Mouse (Mus musculus) hindbrain, embryonic 14.5 days (tissue): ENCODE results near the gene Med12l. TPM values are rescaled to one million over a fixed set of nuclear protein-coding genes. Genes with fewer than 3 reads are reported as not detected.

ENCODE experiments used
- ATAC-seq: fragments of 200-750 bp; cut with Nextera tagmentation; 2 replicates; pipeline ENCODE4 v1.8.0; 2017; ENCODE audit warnings: moderate number of reproducible peaks, mild to moderate bottlenecking, moderate TSS enrichment, moderate library complexity; ENCODE audit not compliant: low FRiP score
- DNase-seq: peaks from one replicate; pipeline ENCODE4 v3.0.0-alpha.2; 2015; ENCODE audit warnings: low spot score
- H3K27ac ChIP-seq: fragments of 300-500 bp; sonication (generic); 2 replicates; pipeline ENCODE4 v1.5.1; 2014; ENCODE audit warnings: mild to moderate bottlenecking, moderate library complexity
- H3K27me3 ChIP-seq: fragments of 300-500 bp; sonication (generic); 2 replicates; pipeline ENCODE4 v1.6.1; 2014; ENCODE audit warnings: mild to moderate bottlenecking, low read length, mixed read lengths; ENCODE audit not compliant: control insufficient read depth, insufficient read depth
- H3K36me3 ChIP-seq: fragments of 300-500 bp; sonication (generic); replicated peaks from 2 replicates; pipeline ENCODE4 v1.6.1; 2014; ENCODE audit not compliant: control insufficient read depth, insufficient read depth
- H3K4me1 ChIP-seq: fragments of 300-500 bp; sonication (generic); replicated peaks from 2 replicates; pipeline ENCODE4 v1.6.1; 2014; ENCODE audit warnings: antibody characterized with exemption, low read length, mixed read lengths; ENCODE audit not compliant: control insufficient read depth, insufficient read depth
- H3K4me2 ChIP-seq: fragments of 300-500 bp; sonication (generic); replicated peaks from 2 replicates; pipeline ENCODE4 v1.6.1; 2014; ENCODE audit warnings: mild to moderate bottlenecking, moderate library complexity
- H3K4me3 ChIP-seq: fragments of 300-500 bp; sonication (generic); replicated peaks from 2 replicates; pipeline ENCODE4 v1.5.1; 2014; ENCODE audit warnings: mild to moderate bottlenecking, low read length
- H3K9ac ChIP-seq: fragments of 300-500 bp; sonication (generic); 2 replicates; pipeline ENCODE4 v1.6.1; 2014
- H3K9me3 ChIP-seq: fragments of 300-500 bp; sonication (generic); 2 replicates; pipeline ENCODE4 v1.6.1; 2016; ENCODE audit warnings: low read length; ENCODE audit not compliant: control insufficient read depth
- WGBS: fragments of 180-500 bp; shearing (Covaris S2); extraction: QIAGEN DNeasy Blood & Tissue Kit; methylation state at CpG from one replicate; pipeline ENCODE4 v1.1.7; 2014; 5-methylcytosine and 5-hydroxymethylcytosine counted together
- polyA plus RNA-seq: library from polyadenylated mRNA; unstranded; fragments of >200 nt; fragmentation: Nextera tagmentation; extraction: Ambion mirVana; gene quantifications from 2 replicates; pipeline ENCODE4 v1.2.1, GENCODE M21; 2014

Med12l gene
- polyA plus RNA-seq, 1 experiment from 2014 or later = 7.4 TPM

- H3K36me3 ChIP-seq = no peaks in the 10 kb centered on the region
- H3K4me1 ChIP-seq = no peaks in the 10 kb centered on the region
- H3K4me2 ChIP-seq = no peak overlapping the region
- H3K27ac ChIP-seq = no peak overlapping the region
- H3K4me3 ChIP-seq = no peak overlapping the region
- H3K9me3 ChIP-seq = no peaks in the 10 kb centered on the region
- H3K27me3 ChIP-seq = no peaks in the 10 kb centered on the region
- 62% methylated on average over 5 of the region's 5 CpGs for WGBS
- no peak for DNase-seq
- H3K9ac ChIP-seq = no peak overlapping the region
- peak; percentile 40; the same call in 1 of the 2 replicates for ATAC-seq
Measured at GRCm38 (mm10) chr3:59181134-59181533, 175.5 kb downstream of the Med12l start.

GRCm38 (mm10) chr3:59182129-59182528 lies 176.5 kb downstream of the Med12l start:
- Histone ChIP-seq H3K27me3 (no peaks in the 10 kb centered on the region), H3K9me3 (no peaks in the 10 kb centered on the region), H3K4me3 (no peak overlapping the region), H3K4me1 (no peaks in the 10 kb centered on the region), H3K4me2 (no peak overlapping the region), H3K36me3 (no peaks in the 10 kb centered on the region), H3K9ac (no peak overlapping the region), H3K27ac (no peak overlapping the region)
- DNase-seq (no peak), ATAC-seq (peak; percentile 32; the same call in 1 of the 2 replicates)

- DNase-seq = no peak
- 78% methylated on average over 4 of the region's 4 CpGs for WGBS
- no peak for ATAC-seq
- Histone ChIP-seq H3K4me3 (no peak overlapping the region), H3K36me3 (no peaks in the 10 kb centered on the region), H3K27me3 (no peaks in the 10 kb centered on the region), H3K4me1 (no peaks in the 10 kb centered on the region), H3K9me3 (no peaks in the 10 kb centered on the region), H3K9ac (no peak overlapping the region), H3K4me2 (no peak overlapping the region), H3K27ac (no peak overlapping the region)
Measured at GRCm38 (mm10) chr3:59185662-59186061, 180.0 kb downstream of the Med12l start.

GRCm38 (mm10) chr3:59187336-59187735 lies 181.7 kb downstream of the Med12l start:
- Histone ChIP-seq H3K36me3 (no peaks in the 10 kb centered on the region), H3K9me3 (no peaks in the 10 kb centered on the region), H3K4me2 (no peak overlapping the region), H3K27ac (no peak overlapping the region), H3K27me3 (no peaks in the 10 kb centered on the region), H3K4me3 (no peak overlapping the region), H3K9ac (no peak overlapping the region), H3K4me1 (no peaks in the 10 kb centered on the region)
- ATAC-seq (no peak), DNase-seq (no peak)
- WGBS = 88% methylated on average over 4 of the region's 4 CpGs

- Histone ChIP-seq H3K4me1 (no peaks in the 10 kb centered on the region), H3K9ac (no peak overlapping the region), H3K4me2 (no peak overlapping the region), H3K36me3 (no peaks in the 10 kb centered on the region), H3K9me3 (no peaks in the 10 kb centered on the region), H3K27me3 (no peaks in the 10 kb centered on the region), H3K27ac (no peak overlapping the region), H3K4me3 (no peak overlapping the region)
- 96% methylated on average over 6 of the region's 6 CpGs for WGBS
- DNase-seq = no peak
- ATAC-seq = no peak
Measured at GRCm38 (mm10) chr3:59191674-59192073, 186.0 kb downstream of the Med12l start.

GRCm38 (mm10) chr3:59194099-59194498 lies 188.5 kb downstream of the Med12l start:
- H3K4me1 ChIP-seq = no peaks in the 10 kb centered on the region
- H3K27ac ChIP-seq = no peak overlapping the region
- no peak for DNase-seq
- H3K27me3 ChIP-seq = no peaks in the 10 kb centered on the region
- no peak overlapping the region for H3K9ac ChIP-seq
- H3K36me3 ChIP-seq = no peaks in the 10 kb centered on the region
- no peak overlapping the region for H3K4me2 ChIP-seq
- no peaks in the 10 kb centered on the region for H3K9me3 ChIP-seq
- H3K4me3 ChIP-seq = no peak overlapping the region
- 95% methylated on average over 7 of the region's 7 CpGs for WGBS
- no peak for ATAC-seq

- Histone ChIP-seq H3K4me3 (no peak within 1 kb of the TSS), H3K4me2 (no peak within 1 kb of the TSS), H3K27ac (no peak within 1 kb of the TSS), H3K4me1 (no peaks in the 10 kb centered on the region), H3K27me3 (no peaks in the 10 kb centered on the region), H3K9ac (no peak within 1 kb of the TSS), H3K36me3 (no peaks in the 10 kb centered on the region), H3K9me3 (no peaks in the 10 kb centered on the region)
- WGBS = 88% methylated on average over 7 of the region's 7 CpGs
- ATAC-seq (no peak), DNase-seq (no peak)
Measured at GRCm38 (mm10) chr3:59194938-59195337, 189.3 kb downstream of the Med12l start, which contains the start of gene Gpr87. Gene Gpr87, minus strand, starts transcription at chr3:59195104.

- no peak overlapping the region for H3K4me3 ChIP-seq
- ATAC-seq = no peak
- H3K36me3 ChIP-seq = no peaks in the 10 kb centered on the region
- no peak overlapping the region for H3K9ac ChIP-seq
- H3K9me3 ChIP-seq = no peaks in the 10 kb centered on the region
- no peak overlapping the region for H3K4me2 ChIP-seq
- H3K27ac ChIP-seq = no peak overlapping the region
- no peaks in the 10 kb centered on the region for H3K27me3 ChIP-seq
- 91% methylated on average over 4 of the region's 4 CpGs for WGBS
- DNase-seq = no peak
- H3K4me1 ChIP-seq = no peaks in the 10 kb centered on the region
Measured at GRCm38 (mm10) chr3:59197329-59197948, 191.8 kb downstream of the Med12l start.

GRCm38 (mm10) chr3:59203802-59204520 lies 198.3 kb downstream of the Med12l start:
- Histone ChIP-seq H3K27me3 (no peaks in the 10 kb centered on the region), H3K27ac (no peak overlapping the region), H3K36me3 (no peaks in the 10 kb centered on the region), H3K4me3 (no peak overlapping the region), H3K9me3 (no peaks in the 10 kb centered on the region), H3K4me2 (no peak overlapping the region), H3K9ac (no peak overlapping the region), H3K4me1 (no peaks in the 10 kb centered on the region)
- WGBS = 88% methylated on average over 8 of the region's 8 CpGs
- ATAC-seq (no peak), DNase-seq (no peak)
